Mouse (Mus musculus) forebrain, embryonic 11.5 days (tissue): ENCODE measurements around the gene Rprd1b. TPM values are rescaled to one million over a fixed set of nuclear protein-coding genes. Genes with fewer than 3 reads are reported as not detected.

Experiments used
- ATAC-seq: fragments of 200-750 bp; cut with Nextera tagmentation; replicated peaks from 2 replicates; pipeline ENCODE4 v1.8.0; 2017; ENCODE audit warnings: moderate TSS enrichment; ENCODE audit not compliant: low FRiP score
- DNase-seq: peaks from one replicate; pipeline ENCODE4 v3.0.0-alpha.2; 2017; ENCODE audit warnings: low spot score
- H3K27ac ChIP-seq: fragments of 300-500 bp; sonication (generic); 2 replicates; pipeline ENCODE4 v1.5.1; 2014; ENCODE audit warnings: low read depth, low read length
- H3K27me3 ChIP-seq: fragments of 300-500 bp; sonication (generic); 2 replicates; pipeline ENCODE4 v1.6.1; 2014; ENCODE audit warnings: mild to moderate bottlenecking, low read length, mixed read lengths; ENCODE audit not compliant: control insufficient read depth, insufficient read depth
- H3K36me3 ChIP-seq: fragments of 300-500 bp; sonication (generic); 2 replicates; pipeline ENCODE4 v1.6.1; 2014; ENCODE audit warnings: mild to moderate bottlenecking, low read length, moderate library complexity, mixed read lengths; ENCODE audit not compliant: control insufficient read depth, insufficient read depth
- H3K4me1 ChIP-seq: fragments of 300-500 bp; sonication (generic); replicated peaks from 2 replicates; pipeline ENCODE4 v1.6.1; 2014; ENCODE audit warnings: low read length, mixed read lengths; ENCODE audit not compliant: control insufficient read depth, insufficient read depth
- H3K4me2 ChIP-seq: fragments of 300-500 bp; sonication (generic); 2 replicates; pipeline ENCODE4 v1.6.1; 2014; ENCODE audit warnings: low read depth, mild to moderate bottlenecking, low read length, moderate library complexity, mixed read lengths; ENCODE audit not compliant: severe bottlenecking
- H3K4me3 ChIP-seq: fragments of 300-500 bp; sonication (generic); 2 replicates; pipeline ENCODE4 v1.5.1; 2014; ENCODE audit warnings: low read depth, low read length
- H3K9ac ChIP-seq: fragments of 300-500 bp; sonication (generic); 2 replicates; pipeline ENCODE4 v1.6.1; 2014; ENCODE audit warnings: low read length
- H3K9me3 ChIP-seq: fragments of 300-500 bp; sonication (generic); 2 replicates; pipeline ENCODE4 v1.6.1; 2016; ENCODE audit warnings: low read length, mixed read lengths; ENCODE audit not compliant: control insufficient read depth
- WGBS: fragments of 180-500 bp; shearing (Covaris S2); extraction: QIAGEN DNeasy Blood & Tissue Kit; methylation state at CpG from one replicate; pipeline ENCODE4 v1.1.7; 2014; 5-methylcytosine and 5-hydroxymethylcytosine counted together
- polyA plus RNA-seq: library from polyadenylated mRNA; unstranded; fragments of >200 nt; fragmentation: Nextera tagmentation; extraction: Ambion mirVana; gene quantifications from 2 replicates; pipeline ENCODE4 v1.2.1, GENCODE M21; 2014

The Rprd1b gene
- polyA plus RNA-seq, 1 experiment from 2014 or later: 65.6 TPM

GRCm38 (mm10) chr2:158153728-158154343, 125.5 kb downstream of the Rprd1b start:
- no peaks in the 10 kb centered on the region for H3K27me3 ChIP-seq
- H3K4me1 ChIP-seq: peaks cover 8% of the 10 kb centered on the region; the same call in 1 of the 2 replicates
- peak overlapping the region; percentile 41 for H3K9ac ChIP-seq
- DNase-seq: peak; percentile 68
- 2% methylated on average over 22 of the region's 22 CpGs for WGBS
- H3K9me3 ChIP-seq: no peaks in the 10 kb centered on the region
- H3K27ac ChIP-seq: peak overlapping the region; percentile 48; the same call in 1 of the 2 replicates
- peak; percentile 47 for ATAC-seq
- H3K36me3 ChIP-seq: no peaks in the 10 kb centered on the region
- peak overlapping the region; percentile 24 for H3K4me3 ChIP-seq
- peak overlapping the region; percentile 55 for H3K4me2 ChIP-seq

- Histone ChIP-seq H3K4me3 (no peak overlapping the region), H3K9me3 (no peaks in the 10 kb centered on the region), H3K4me2 (no peak overlapping the region), H3K36me3 (no peaks in the 10 kb centered on the region), H3K27ac (no peak overlapping the region), H3K9ac (no peak overlapping the region), H3K27me3 (no peaks in the 10 kb centered on the region), H3K4me1 (peaks cover 8% of the 10 kb centered on the region; the same call in 1 of the 2 replicates)
- ATAC-seq (no peak), DNase-seq (no peak)
- WGBS: 62% methylated on average over 8 of the region's 8 CpGs
Measured at GRCm38 (mm10) chr2:158154641-158155040, 126.3 kb downstream of the Rprd1b start.

GRCm38 (mm10) chr2:158155101-158155500, 126.8 kb downstream of the Rprd1b start:
- no peaks in the 10 kb centered on the region for H3K27me3 ChIP-seq
- H3K9me3 ChIP-seq: no peaks in the 10 kb centered on the region
- no peak overlapping the region for H3K9ac ChIP-seq
- peaks cover 8% of the 10 kb centered on the region; the same call in 1 of the 2 replicates for H3K4me1 ChIP-seq
- no peak for ATAC-seq
- H3K4me3 ChIP-seq: no peak overlapping the region
- no peak overlapping the region for H3K4me2 ChIP-seq
- WGBS: 83% methylated on average over 7 of the region's 7 CpGs
- H3K36me3 ChIP-seq: no peaks in the 10 kb centered on the region
- no peak overlapping the region for H3K27ac ChIP-seq
- no peak for DNase-seq

GRCm38 (mm10) chr2:158155615-158156014, 127.3 kb downstream of the Rprd1b start:
- ATAC-seq (no peak), DNase-seq (no peak)
- no peaks in the 10 kb centered on the region for H3K36me3 ChIP-seq
- WGBS: 81% methylated on average over 2 of the region's 2 CpGs
- H3K4me3 ChIP-seq: no peak overlapping the region
- H3K27me3 ChIP-seq: no peaks in the 10 kb centered on the region
- H3K4me1 ChIP-seq: peaks cover 8% of the 10 kb centered on the region; the same call in 1 of the 2 replicates
- H3K4me2 ChIP-seq: no peak overlapping the region
- H3K9ac ChIP-seq: no peak overlapping the region
- no peaks in the 10 kb centered on the region for H3K9me3 ChIP-seq
- H3K27ac ChIP-seq: no peak overlapping the region

- Histone ChIP-seq H3K4me2 (no peak overlapping the region), H3K36me3 (no peaks in the 10 kb centered on the region), H3K27me3 (no peaks in the 10 kb centered on the region), H3K9me3 (no peaks in the 10 kb centered on the region), H3K27ac (no peak overlapping the region), H3K9ac (no peak overlapping the region), H3K4me3 (no peak overlapping the region), H3K4me1 (peaks cover 8% of the 10 kb centered on the region; the same call in 1 of the 2 replicates)
- 88% methylated on average over 9 of the region's 9 CpGs for WGBS
- DNase-seq (no peak), ATAC-seq (no peak)
Measured at GRCm38 (mm10) chr2:158156487-158156886, 128.2 kb downstream of the Rprd1b start.

- Histone ChIP-seq H3K27ac (no peak overlapping the region), H3K9ac (no peak overlapping the region), H3K4me1 (peaks cover 8% of the 10 kb centered on the region; the same call in 1 of the 2 replicates), H3K4me3 (no peak overlapping the region), H3K4me2 (no peak overlapping the region), H3K9me3 (no peaks in the 10 kb centered on the region), H3K27me3 (no peaks in the 10 kb centered on the region), H3K36me3 (no peaks in the 10 kb centered on the region)
- no peak for DNase-seq
- ATAC-seq: no peak
- 62% methylated on average over 8 of the region's 8 CpGs for WGBS
Measured at GRCm38 (mm10) chr2:158157654-158158053, 129.4 kb downstream of the Rprd1b start.

GRCm38 (mm10) chr2:158159376-158160235, 131.3 kb downstream of the Rprd1b start:
- WGBS: 73% methylated on average over 7 of the region's 7 CpGs
- no peaks in the 10 kb centered on the region for H3K27me3 ChIP-seq
- H3K9me3 ChIP-seq: no peaks in the 10 kb centered on the region
- ATAC-seq (no peak), DNase-seq (no peak)
- no peak overlapping the region for H3K27ac ChIP-seq
- H3K4me2 ChIP-seq: no peak overlapping the region
- H3K4me1 ChIP-seq: no peaks in the 10 kb centered on the region
- no peak overlapping the region for H3K4me3 ChIP-seq
- H3K9ac ChIP-seq: no peak overlapping the region
- no peaks in the 10 kb centered on the region for H3K36me3 ChIP-seq

- Histone ChIP-seq H3K4me3 (no peak overlapping the region), H3K27me3 (no peaks in the 10 kb centered on the region), H3K9me3 (no peaks in the 10 kb centered on the region), H3K27ac (no peak overlapping the region), H3K4me1 (no peaks in the 10 kb centered on the region), H3K4me2 (no peak overlapping the region), H3K36me3 (no peaks in the 10 kb centered on the region), H3K9ac (no peak overlapping the region)
- DNase-seq (no peak), ATAC-seq (no peak)
- 94% methylated on average over 6 of the region's 6 CpGs for WGBS
Measured at GRCm38 (mm10) chr2:158161761-158162160, 133.5 kb downstream of the Rprd1b start.
